Mouse (Mus musculus) embryo, embryonic 10.5 days (tissue): Measurements from ENCODE around the gene Epb41l1.
A peak's percentile ranks its signal among the peaks of the same experiment; 100 is the strongest.
"Not testable (repeated sequence)": the region's sequence is repeated elsewhere in the genome, so short reads cannot be mapped to it uniquely, and the experiment has no call there.

Experiments
- DNase-seq: peaks from one replicate; pipeline ENCODE4 v3.0.0-alpha.2; 2015; ENCODE audit warnings: low spot score

Epb41l1 gene

GRCm38 (mm10) chr2:156420694-156421380 is at the start of gene Epb41l1:
TSS of gene Epb41l1 (plus strand) at chr2:156420909.
- peak; percentile 66 for DNase-seq

- no peak for DNase-seq
Measured at GRCm38 (mm10) chr2:156376956-156377355, 43.8 kb upstream of the Epb41l1 start.

GRCm38 (mm10) chr2:156379929-156380328 is 40.8 kb upstream of the Epb41l1 start:
- DNase-seq = no peak

GRCm38 (mm10) chr2:156381350-156381749 is 39.4 kb upstream of the Epb41l1 start:
- DNase-seq = peak; percentile 51

DNA sequence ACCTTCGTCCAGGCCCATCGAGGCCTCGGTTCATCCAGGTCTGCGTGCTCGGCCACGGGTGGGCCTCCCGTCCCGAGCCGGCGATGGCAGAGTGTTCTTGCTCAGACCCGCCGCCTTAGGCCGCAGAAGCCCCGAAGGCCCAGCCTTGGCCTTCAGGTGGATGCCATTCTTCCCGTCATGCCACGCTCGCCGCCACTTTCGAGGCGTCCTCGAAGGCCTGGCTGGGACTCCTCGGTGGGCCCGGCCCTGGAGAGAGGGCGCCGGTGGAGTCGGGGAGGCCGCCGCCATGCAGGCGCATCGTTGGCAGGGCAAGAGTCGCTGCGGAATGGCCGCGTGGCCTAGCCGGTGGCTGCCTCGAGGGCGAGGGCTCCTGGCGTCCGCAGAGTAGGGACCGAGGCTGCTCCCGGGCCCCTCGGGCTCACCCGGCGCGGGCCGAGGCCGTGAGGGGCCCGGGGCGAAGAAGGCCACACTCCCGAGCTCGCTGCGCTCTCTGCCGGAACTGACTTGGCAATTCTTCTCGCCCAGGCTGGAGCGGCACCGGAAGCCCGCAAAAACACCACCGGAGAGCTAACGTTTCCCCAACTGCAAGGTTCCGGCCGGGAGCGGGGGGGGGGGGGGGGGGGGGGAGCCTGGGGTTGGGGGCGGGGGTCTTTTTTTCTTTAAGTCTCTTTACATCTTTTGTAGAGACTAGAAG is 28.1 kb upstream of the Epb41l1 start:
- DNase-seq = peak; percentile 83

DNA sequence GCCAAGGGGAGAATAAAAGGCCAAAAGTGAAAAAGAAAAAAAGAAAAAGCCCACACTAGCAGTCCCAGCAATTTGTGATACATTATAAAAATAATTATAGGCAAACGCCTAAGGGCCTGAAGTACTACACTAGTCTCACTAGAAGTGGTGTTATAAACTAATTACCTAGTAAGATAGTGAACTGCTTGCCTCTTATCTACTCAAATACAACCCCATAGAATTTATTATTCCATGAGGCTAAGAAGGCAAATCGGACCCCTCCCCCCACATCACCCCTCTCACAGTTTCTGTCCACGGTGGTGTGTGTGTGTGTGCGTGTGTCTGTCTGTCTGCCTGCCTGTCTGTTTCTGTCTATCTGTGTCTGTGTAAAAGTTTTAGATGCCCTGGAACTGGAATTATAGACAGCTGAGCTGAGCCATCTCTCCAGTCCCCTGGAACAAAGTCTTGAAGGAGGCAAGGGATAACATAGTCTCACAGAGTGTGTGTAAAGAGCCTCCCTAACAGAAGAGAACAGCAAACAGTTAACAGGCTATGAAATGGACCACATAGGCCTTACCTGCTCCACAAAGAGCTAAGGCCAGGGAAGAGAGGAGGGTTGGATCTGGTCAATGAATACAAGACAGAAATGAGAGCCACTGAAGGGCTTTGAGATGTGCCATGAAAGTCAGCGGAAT is 27.4 kb upstream of the Epb41l1 start:
- DNase-seq = peak; percentile 38

DNA sequence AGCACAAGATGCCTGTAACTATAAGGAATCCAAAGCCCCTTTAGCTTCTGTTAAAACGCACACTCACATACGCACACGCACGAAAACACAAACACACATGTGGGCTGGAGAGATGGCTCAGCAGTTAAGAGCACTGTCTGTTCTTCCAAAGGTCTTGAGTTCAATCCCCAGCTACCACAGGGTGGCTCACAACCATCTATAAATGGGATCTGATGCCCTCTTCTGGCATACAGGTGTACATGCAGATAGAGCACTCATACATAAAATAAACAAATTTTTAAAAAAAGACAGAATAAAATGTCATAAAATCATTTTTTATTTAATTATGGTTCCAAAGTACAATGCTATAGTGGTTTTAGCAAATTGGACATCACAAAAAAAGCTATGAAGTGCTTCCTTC is 26.4 kb upstream of the Epb41l1 start:
- peak; percentile 17 for DNase-seq

DNA sequence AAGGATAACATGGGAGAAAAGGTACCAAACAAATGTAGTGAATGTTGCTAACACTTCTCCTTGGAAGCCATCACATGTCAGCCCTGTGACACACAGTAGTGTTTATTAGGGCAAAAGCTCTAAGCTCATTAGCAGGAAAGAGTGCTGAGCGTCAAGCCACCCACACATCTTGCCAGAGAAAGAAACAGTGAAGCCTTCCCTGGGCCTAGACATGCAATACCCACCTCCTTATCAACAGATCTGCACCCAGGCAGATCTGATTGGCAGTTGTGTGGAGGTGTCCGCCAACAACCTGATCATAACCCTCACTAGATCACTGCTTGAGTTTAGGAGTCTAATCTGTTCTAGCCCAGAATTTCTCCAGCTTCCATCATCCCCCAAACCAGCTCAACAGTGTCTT is 24.6 kb upstream of the Epb41l1 start:
- DNase-seq = no peak

DNA sequence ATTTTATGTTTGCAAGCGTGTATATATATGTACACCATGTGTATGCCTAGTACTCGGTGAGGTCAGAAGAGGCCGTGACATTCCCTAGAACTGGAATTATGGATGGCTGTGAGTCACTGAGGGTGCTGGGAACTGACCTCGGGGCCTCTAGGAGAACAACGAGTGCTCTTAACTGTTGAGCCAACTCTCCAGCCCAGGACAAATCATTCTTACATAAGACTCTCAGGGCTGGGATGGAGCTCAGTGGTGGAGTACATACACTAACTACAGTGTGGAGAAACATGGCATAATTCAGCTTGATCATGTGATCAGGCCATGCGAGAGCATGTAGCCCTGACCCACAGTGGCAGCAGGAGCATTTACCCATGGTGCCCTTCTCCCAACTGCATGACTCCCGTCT is 22.7 kb upstream of the Epb41l1 start:
- DNase-seq = no peak

GRCm38 (mm10) chr2:156399485-156399884 is 21.2 kb upstream of the Epb41l1 start:
- no peak for DNase-seq

GRCm38 (mm10) chr2:156401331-156401730 is 19.4 kb upstream of the Epb41l1 start:
- DNase-seq = peak; percentile 90

DNA sequence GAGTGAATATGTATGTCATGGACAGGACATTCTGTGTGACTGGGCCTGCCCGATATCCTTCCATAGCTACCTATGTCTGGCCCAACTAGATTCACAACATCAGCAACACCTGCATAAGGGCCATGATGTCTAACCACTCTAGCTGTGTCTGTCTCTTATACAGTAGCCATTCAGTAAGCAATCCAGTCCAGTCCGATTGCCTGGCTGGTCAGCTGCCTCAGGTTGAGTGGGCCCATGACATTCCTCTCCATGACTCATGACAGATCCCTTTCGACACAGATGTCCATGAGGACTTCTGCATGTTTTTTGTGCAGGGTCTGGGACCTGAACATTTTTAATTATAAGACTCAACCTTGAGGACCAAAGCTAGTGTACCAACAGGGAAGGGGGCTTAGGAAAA is 18.7 kb upstream of the Epb41l1 start:
- DNase-seq = no peak

DNA sequence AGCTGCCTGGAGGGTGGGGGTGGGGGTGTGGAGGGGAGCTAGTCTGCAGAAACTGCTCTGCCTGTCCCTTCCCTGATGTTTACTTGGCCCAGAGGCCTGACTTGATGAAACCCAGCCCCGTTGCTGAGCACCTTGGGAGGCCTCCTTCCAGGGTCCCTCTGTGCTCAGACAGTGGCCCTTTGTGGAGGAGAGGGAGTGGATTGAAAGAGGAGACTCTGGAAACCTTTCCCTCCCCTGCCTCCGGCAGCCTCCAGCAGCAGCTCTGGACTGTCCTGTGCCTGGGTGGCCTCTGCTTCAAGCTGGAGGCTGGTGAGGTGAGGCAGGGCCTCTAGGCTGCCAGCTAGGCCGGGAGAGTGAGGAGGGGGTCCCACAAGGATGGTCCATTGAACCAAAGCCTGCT is 13.7 kb upstream of the Epb41l1 start:
- peak; percentile 50 for DNase-seq

- no peak for DNase-seq
Measured at GRCm38 (mm10) chr2:156408168-156408567, 12.5 kb upstream of the Epb41l1 start.

DNA sequence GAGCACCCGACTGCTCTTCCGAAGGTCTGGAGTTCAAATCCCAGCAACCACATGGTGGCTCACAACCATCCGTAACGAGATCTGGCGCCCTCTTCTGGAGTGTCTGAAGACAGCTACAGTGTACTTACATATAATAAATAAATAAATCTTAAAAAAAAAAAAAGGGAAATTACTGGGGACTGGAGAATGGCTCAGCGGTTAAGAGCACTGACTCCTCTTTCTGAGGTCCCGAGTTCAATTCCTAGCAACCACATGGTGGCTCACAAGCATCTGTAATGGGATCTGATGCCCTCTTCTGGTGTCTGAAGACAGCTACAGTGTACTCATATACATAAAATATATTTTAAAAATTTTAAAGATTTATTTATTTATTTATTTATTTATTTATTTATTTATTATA is 9.4 kb upstream of the Epb41l1 start:
- DNase-seq = not testable (repeated sequence)

GRCm38 (mm10) chr2:156414996-156415395 is 5.7 kb upstream of the Epb41l1 start:
- DNase-seq = no peak

DNA sequence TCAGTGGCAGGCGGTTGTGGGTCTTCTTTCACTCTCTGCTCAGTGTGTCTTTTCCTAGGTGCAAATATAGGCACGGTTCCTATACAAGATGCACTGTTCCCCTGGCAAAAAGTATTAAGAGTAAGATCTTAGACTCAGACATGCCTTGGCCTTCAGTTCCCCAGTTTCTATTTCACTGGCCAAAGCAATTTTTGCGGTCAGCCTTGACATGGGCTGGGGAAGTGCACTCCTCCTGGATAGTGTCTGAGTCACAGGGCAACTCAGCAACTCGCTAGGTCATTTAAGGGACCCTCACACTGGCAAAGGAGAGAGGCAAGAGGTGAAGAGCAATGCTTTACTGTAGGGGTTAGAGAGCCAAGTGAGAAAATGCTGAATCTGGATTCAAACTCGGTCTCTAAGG is 5.0 kb upstream of the Epb41l1 start:
- DNase-seq = no peak

DNA sequence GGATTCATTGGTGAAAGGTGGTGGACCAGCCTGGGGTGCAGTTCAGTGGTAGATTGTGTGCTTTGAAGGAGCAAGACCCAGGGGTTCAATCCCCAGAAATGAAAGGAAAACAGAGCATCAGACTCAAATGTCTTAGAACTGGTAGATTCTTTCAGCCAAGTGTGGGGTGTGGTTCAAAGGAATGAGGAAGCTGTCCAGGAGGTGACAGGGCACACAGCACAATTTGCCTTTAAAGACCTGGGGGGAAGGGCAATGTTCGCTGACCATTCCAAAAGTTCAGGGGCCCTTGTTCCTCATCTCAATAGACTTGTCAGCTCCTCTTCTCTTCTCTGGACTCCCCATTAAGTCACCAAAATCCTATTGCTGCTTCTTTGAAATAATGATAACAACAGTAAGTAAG is 3.5 kb upstream of the Epb41l1 start:
- DNase-seq = no peak

- DNase-seq = no peak
Measured at GRCm38 (mm10) chr2:156418467-156418866, 2.2 kb upstream of the Epb41l1 start.

GRCm38 (mm10) chr2:156420327-156420693 is 399 bp upstream of the Epb41l1 start:
- peak; percentile 31 for DNase-seq

- peak; percentile 52 for DNase-seq
Measured at GRCm38 (mm10) chr2:156421381-156422110, 837 bp downstream of the Epb41l1 start.

DNA sequence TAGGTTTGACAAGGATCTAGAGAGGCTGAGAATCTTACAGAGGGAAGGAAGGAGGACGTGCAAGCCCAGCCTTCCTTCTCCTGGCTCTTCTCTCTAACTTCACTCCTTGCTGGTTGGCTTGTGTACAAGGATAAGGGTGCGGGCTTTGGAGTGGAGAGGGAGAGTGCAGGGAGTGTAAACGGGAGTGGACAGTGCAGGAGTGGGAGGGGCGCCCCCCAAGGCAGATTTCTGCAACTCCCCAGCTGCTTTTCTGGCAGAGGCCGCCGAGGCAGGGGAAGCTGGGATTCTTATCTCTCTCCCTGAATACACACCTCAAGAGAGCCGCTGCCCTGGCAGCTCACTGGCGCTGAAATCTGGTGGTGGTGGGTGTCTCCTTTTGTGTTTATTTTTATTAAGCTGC is 1.9 kb downstream of the Epb41l1 start:
- no peak for DNase-seq

DNA sequence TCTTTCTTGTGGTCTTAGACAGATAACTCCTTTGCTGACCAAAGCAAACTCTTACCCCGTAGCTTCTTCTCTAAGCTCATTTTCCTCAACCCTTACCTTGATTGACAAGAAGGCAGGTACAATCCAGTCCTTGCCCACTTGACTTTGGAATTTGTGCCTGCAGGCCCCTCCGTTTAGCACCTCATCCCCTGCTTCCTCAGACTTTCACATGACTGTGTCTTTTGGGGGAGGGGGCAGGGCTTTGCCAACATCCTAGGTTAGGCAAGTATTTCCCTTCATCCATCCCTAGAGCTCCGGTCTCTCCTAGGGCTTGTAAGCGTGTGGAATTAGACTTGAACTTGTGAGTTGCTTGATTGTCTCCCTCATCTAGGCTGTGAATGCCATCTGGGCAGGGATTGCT is 3.0 kb downstream of the Epb41l1 start:
- DNase-seq = no peak
